In the genomic region with DNA sequence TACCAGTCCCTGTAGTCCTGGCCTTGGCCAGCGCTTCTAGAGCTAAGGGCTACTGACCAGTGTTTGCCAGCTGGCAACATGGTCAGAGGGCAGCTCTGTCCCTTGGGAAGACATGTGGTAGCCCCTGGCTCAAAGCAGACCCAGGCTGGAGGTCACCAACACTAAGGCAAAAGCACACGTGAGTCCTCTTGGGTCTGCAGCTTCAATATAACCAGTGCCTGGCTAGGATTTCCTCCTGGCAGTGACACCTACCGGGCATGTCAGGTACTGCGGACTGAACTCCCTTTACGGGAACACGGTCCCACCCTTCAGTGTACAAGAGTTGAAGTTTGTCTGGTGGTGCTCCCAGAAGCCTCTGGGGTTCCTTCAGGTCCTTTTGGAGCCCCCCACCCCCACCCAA, we compare ENCODE assay signal across 8 mouse cellular contexts. TPM values are rescaled to one million over a fixed set of nuclear protein-coding genes. Genes with fewer than 3 reads are reported as not detected.
DNase-seq lines count a peak whose midpoint lies in the region; ATAC-seq and TF ChIP-seq lines count a peak whose summit lies in the region.

No protein-coding gene starts in this region.

- no peak for TF ChIP-seq EP300 in liver, postnatal 0 days (IDR thresholded peaks at IDR 0.05; ENCODE audit: low read depth)

- H3K9ac ChIP-seq in embryonic facial prominence, embryonic 11.5 days (replicated peaks; ENCODE audit: low read length), result no peak overlapping the region
- no peak overlapping the region for H3K9ac ChIP-seq in heart, embryonic 13.5 days
- no peak overlapping the region for H3K9ac ChIP-seq in liver, postnatal 0 days (replicated peaks)

- H3K27me3 ChIP-seq in embryonic facial prominence, embryonic 11.5 days (ENCODE audit: control insufficient read depth, insufficient read depth, low read length), result peaks cover 3% of the 10 kb centered on the region; the same call in 1 of the 2 replicates
- H3K27me3 ChIP-seq in heart, embryonic 13.5 days (replicated peaks), result peaks cover 67% of the 10 kb centered on the region
- H3K27me3 ChIP-seq in liver, postnatal 0 days (ENCODE audit: insufficient read depth, low read length), result no peaks in the 10 kb centered on the region

- TF ChIP-seq CTCF in liver, postnatal 0 days (IDR thresholded peaks at IDR 0.05; ENCODE audit: low read depth), result peak; percentile 94
- peak; percentile 66 for TF ChIP-seq CTCF in olfactory bulb, adult 2 months (IDR thresholded peaks at IDR 0.05; ENCODE audit: insufficient read depth, low read depth, low read length)

- no peaks in the 10 kb centered on the region for H3K4me1 ChIP-seq in embryonic facial prominence, embryonic 11.5 days (ENCODE audit: control insufficient read depth, insufficient read depth, low read length)
- H3K4me1 ChIP-seq in heart, embryonic 13.5 days, result 0 out of 2 replicates have a peak, but pooled peaks cover 3% of the 10 kb centered on the region
- peaks cover 18% of the 10 kb centered on the region for H3K4me1 ChIP-seq in liver, postnatal 0 days (ENCODE audit: insufficient read depth)
- H3K4me1 ChIP-seq in olfactory bulb, adult 2 months (ENCODE audit: control insufficient read depth, insufficient read depth, low read length), result no peaks in the 10 kb centered on the region

- no peak overlapping the region for H3K27ac ChIP-seq in embryonic facial prominence, embryonic 11.5 days (replicated peaks; ENCODE audit: low read depth, low read length)
- H3K27ac ChIP-seq in heart, embryonic 13.5 days (replicated peaks), result no peak overlapping the region
- no peak overlapping the region for H3K27ac ChIP-seq in liver, postnatal 0 days (ENCODE audit: low read depth)
- H3K27ac ChIP-seq in olfactory bulb, adult 2 months (ENCODE audit: insufficient read depth, low read depth, low read length), result no peak overlapping the region

- no peaks in the 10 kb centered on the region for H3K36me3 ChIP-seq in embryonic facial prominence, embryonic 11.5 days (replicated peaks; ENCODE audit: control insufficient read depth, insufficient read depth, low read depth, low read length)
- no peaks in the 10 kb centered on the region for H3K36me3 ChIP-seq in heart, embryonic 13.5 days
- no peaks in the 10 kb centered on the region for H3K36me3 ChIP-seq in liver, postnatal 0 days (replicated peaks; ENCODE audit: insufficient read depth, low read length)

- TF ChIP-seq POLR2A in olfactory bulb, adult 2 months (IDR thresholded peaks at IDR 0.05; ENCODE audit: insufficient read depth, low read depth, low read length), result no peak

- H3K4me3 ChIP-seq in embryonic facial prominence, embryonic 11.5 days (ENCODE audit: low read depth, low read length), result no peak overlapping the region
- no peak overlapping the region for H3K4me3 ChIP-seq in heart, embryonic 13.5 days
- H3K4me3 ChIP-seq in liver, postnatal 0 days (ENCODE audit: low read depth, low read length), result no peak overlapping the region
- no peak overlapping the region for H3K4me3 ChIP-seq in olfactory bulb, adult 2 months (ENCODE audit: insufficient read depth, low read depth, low read length)

- WGBS in embryonic facial prominence, embryonic 11.5 days, result 13% methylated on average over 6 of the region's 6 CpGs
- 10% methylated on average over 6 of the region's 6 CpGs for WGBS in heart, embryonic 13.5 days
- WGBS in large intestine, adult 2 months, result 12% methylated on average over 6 of the region's 6 CpGs
- 10% methylated on average over 6 of the region's 6 CpGs for WGBS in liver, postnatal 0 days (ENCODE audit: insufficient replicate concordance)
- WGBS in olfactory bulb, adult 2 months, result 14% methylated on average over 6 of the region's 6 CpGs

- no peaks in the 10 kb centered on the region for H3K9me3 ChIP-seq in embryonic facial prominence, embryonic 11.5 days (replicated peaks; ENCODE audit: control insufficient read depth, low read length)
- H3K9me3 ChIP-seq in heart, embryonic 13.5 days, result no peaks in the 10 kb centered on the region
- no peaks in the 10 kb centered on the region for H3K9me3 ChIP-seq in liver, postnatal 0 days (ENCODE audit: low read length)

- ATAC-seq in embryonic facial prominence, embryonic 11.5 days (replicated peaks; ENCODE audit: insufficient number of reproducible peaks, low FRiP score, low TSS enrichment, low read depth), result peak; percentile 5; the same call in 1 of the 2 replicates
- 0 out of 2 replicates have a peak, but pooled peaks have one; percentile 6 for ATAC-seq in heart, embryonic 13.5 days (ENCODE audit: extremely low read depth, insufficient number of reproducible peaks, low FRiP score, low TSS enrichment)
- ATAC-seq in liver, postnatal 0 days, result peak; percentile 62

- peak; percentile 81 for DNase-seq in CD4-positive, CD25-positive, alpha-beta regulatory T cell, adult 2 months (ENCODE audit: low read depth, low spot score)
- peak; percentile 89 to 90 for DNase-seq in adrenal gland, postnatal 36 days
- peak; percentile 91 for DNase-seq in embryonic facial prominence, embryonic 11.5 days (ENCODE audit: low spot score)
- peak; percentile 60 for DNase-seq in large intestine, adult 2 months (ENCODE audit: low read depth, low spot score)
- DNase-seq in liver, postnatal 0 days, result peak; percentile 88
- peak; percentile 53 to 58 for DNase-seq in thymus, adult 18-20 months

- no peak overlapping the region for H3K4me2 ChIP-seq in embryonic facial prominence, embryonic 11.5 days (ENCODE audit: low read depth, low read length)
- H3K4me2 ChIP-seq in heart, embryonic 13.5 days, result no peak overlapping the region
- no peak overlapping the region for H3K4me2 ChIP-seq in liver, postnatal 0 days (ENCODE audit: low read depth, low read length)

RNA-seq across cellular contexts. Expression of a gene that starts 16.8 kb away (rescaled TPM):
- total RNA-seq in adrenal gland, postnatal 36 days (2021), result 1 to 10 TPM; 6.2 to 7.7 TPM
- polyA plus RNA-seq in embryonic facial prominence, embryonic 11.5 days (2014; fragmentation: Nextera tagmentation; extraction: Ambion mirVana), result 0.24 and 0.78 TPM in 2 replicates
- polyA plus RNA-seq in heart, embryonic 13.5 days (2015; fragmentation: Nextera tagmentation; extraction: Ambion mirVana), result 1.1 and 2.2 TPM in 2 replicates
- polyA plus RNA-seq in large intestine, adult 2 months (2012; rRNA removed), result 2.5 and 3.6 TPM in 2 replicates
- 0.12 TPM in 2 replicates for polyA plus RNA-seq in liver, postnatal 0 days (2015; fragmentation: Nextera tagmentation; extraction: Ambion mirVana)
- not detected in 2 replicates for polyA plus RNA-seq in olfactory bulb, adult 2 months (2012; ENCODE audit: insufficient read depth, insufficient read length, low replicate concordance, missing spikeins)

RNA-seq across cellular contexts. Expression of a gene that starts 46.0 kb away (rescaled TPM):
- 10 to 100 TPM; 18.4 to 19.3 TPM for total RNA-seq in adrenal gland, postnatal 36 days (2021)
- 8.8 and 9.0 TPM in 2 replicates for polyA plus RNA-seq in embryonic facial prominence, embryonic 11.5 days (2014; fragmentation: Nextera tagmentation; extraction: Ambion mirVana)
- polyA plus RNA-seq in heart, embryonic 13.5 days (2015; fragmentation: Nextera tagmentation; extraction: Ambion mirVana), result 1.6 and 1.7 TPM in 2 replicates
- polyA plus RNA-seq in large intestine, adult 2 months (2012; rRNA removed), result 3.1 and 3.4 TPM in 2 replicates
- 0.61 and 0.69 TPM in 2 replicates for polyA plus RNA-seq in liver, postnatal 0 days (2015; fragmentation: Nextera tagmentation; extraction: Ambion mirVana)
- not detected in 2 replicates for polyA plus RNA-seq in olfactory bulb, adult 2 months (2012; ENCODE audit: insufficient read depth, insufficient read length, low replicate concordance, missing spikeins)

RNA-seq across cellular contexts. Expression of a gene that starts 50.2 kb away (rescaled TPM):
- total RNA-seq in adrenal gland, postnatal 36 days (2021), result 100 to 1,000 TPM; 124 to 150 TPM
- polyA plus RNA-seq in embryonic facial prominence, embryonic 11.5 days (2014; fragmentation: Nextera tagmentation; extraction: Ambion mirVana), result 0.79 and 0.90 TPM in 2 replicates
- polyA plus RNA-seq in heart, embryonic 13.5 days (2015; fragmentation: Nextera tagmentation; extraction: Ambion mirVana), result 0.47 and 0.78 TPM in 2 replicates
- 30.9 and 36.3 TPM in 2 replicates for polyA plus RNA-seq in large intestine, adult 2 months (2012; rRNA removed)
- polyA plus RNA-seq in liver, postnatal 0 days (2015; fragmentation: Nextera tagmentation; extraction: Ambion mirVana), result 20.2 and 34.0 TPM in 2 replicates
- polyA plus RNA-seq in olfactory bulb, adult 2 months (2012; ENCODE audit: insufficient read depth, insufficient read length, low replicate concordance, missing spikeins), result not detected in 2 replicates

Comparison
In these comparisons a context has a peak if more than half of its experiments do, and no peak if none do; other contexts are left out.
1. ATAC-seq: peak in every context shown above with its lines; median percentile 62 in liver, postnatal 0 days; 6 in heart, embryonic 13.5 days; 5 in embryonic facial prominence, embryonic 11.5 days.
2. RNA of a gene that starts 50.2 kb away (polyA plus RNA-seq): 30.9 to 36.3 TPM in large intestine, adult 2 months and 20.2 to 34.0 TPM in liver, postnatal 0 days; 0.79 to 0.90 TPM in embryonic facial prominence, embryonic 11.5 days, 0.47 to 0.78 TPM in heart, embryonic 13.5 days and not detected in olfactory bulb, adult 2 months; every median in the first group is over 10 times any median in the second.
3. Peak in every context shown above with its lines, with median percentiles within 50 percentile points of each other: DNase-seq.